In the genomic region with DNA sequence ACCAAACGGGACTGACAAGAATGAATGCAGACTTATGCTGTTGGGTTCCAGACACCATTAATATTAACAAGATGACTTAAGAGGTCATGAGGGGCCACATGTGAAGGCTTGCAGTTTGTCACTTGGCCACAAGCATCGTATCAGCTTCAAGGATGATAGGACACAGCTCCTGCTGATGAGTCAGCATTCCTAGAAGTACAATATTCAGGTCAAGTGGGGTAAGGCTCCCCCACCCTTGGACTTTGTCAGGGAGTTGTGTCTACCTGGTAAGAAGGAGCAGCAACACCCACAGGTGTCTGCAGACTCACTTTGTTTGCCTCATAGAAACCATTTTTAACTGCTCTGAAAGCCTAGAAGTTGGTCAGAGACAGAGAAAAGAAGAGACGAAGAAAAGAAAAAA, we compare ENCODE assay signal across 24 mouse cellular contexts. TPM values are rescaled to one million over a fixed set of nuclear protein-coding genes. Genes with fewer than 3 reads are reported as not detected.
DNase-seq lines count a peak whose midpoint lies in the region; ATAC-seq and TF ChIP-seq lines count a peak whose summit lies in the region.
"Had no signal": no experiment of that assay in that cellular context is flagged by ENCODE, and none has a peak within 500 bp of the region (broad histone marks: within the 10 kb centered on the region; RNA-seq: fewer than 3 reads in every experiment).

No protein-coding gene starts in this region.

- TF ChIP-seq CTCF in lung, adult 2 months (IDR thresholded peaks at IDR 0.05; ENCODE audit: insufficient read depth, low read length), result no peak

- no peaks in the 10 kb centered on the region for H3K4me1 ChIP-seq in intestine, embryonic 16.5 days (ENCODE audit: control insufficient read depth, insufficient read depth, low read length)
- H3K4me1 ChIP-seq in intestine, embryonic 15.5 days (replicated peaks), result no peaks in the 10 kb centered on the region
- no peaks in the 10 kb centered on the region for H3K4me1 ChIP-seq in lung, adult 2 months (ENCODE audit: control insufficient read depth, insufficient read depth, low read length)

- no peaks in the 10 kb centered on the region for H3K36me3 ChIP-seq in intestine, embryonic 16.5 days (ENCODE audit: control insufficient read depth, insufficient read depth, low read length)
- no peaks in the 10 kb centered on the region for H3K36me3 ChIP-seq in intestine, embryonic 15.5 days
- H3K36me3 ChIP-seq: embryonic facial prominence, embryonic 13.5 days; embryonic facial prominence, embryonic 15.5 days; forebrain, embryonic 10.5 days; forebrain, embryonic 12.5 days had no signal

- H3K4me3 ChIP-seq in intestine, embryonic 16.5 days (ENCODE audit: low read length), result no peak overlapping the region
- no peak overlapping the region for H3K4me3 ChIP-seq in intestine, embryonic 15.5 days (replicated peaks)
- no peak overlapping the region for H3K4me3 ChIP-seq in lung, adult 2 months (replicated peaks; ENCODE audit: extremely low read depth, low read depth, low read length)
- H3K4me3 ChIP-seq: embryonic facial prominence, embryonic 13.5 days; embryonic facial prominence, embryonic 15.5 days; erythroblast, embryonic 14.5 days; forebrain, embryonic 10.5 days; forebrain, embryonic 12.5 days had no signal

- TF ChIP-seq POLR2A in lung, adult 2 months (IDR thresholded peaks at IDR 0.05; ENCODE audit: borderline replicate concordance, extremely low read depth, low read depth, low read length), result no peak

- no peaks in the 10 kb centered on the region for H3K9me3 ChIP-seq in intestine, embryonic 16.5 days (ENCODE audit: control insufficient read depth, low read length)
- H3K9me3 ChIP-seq in intestine, embryonic 15.5 days, result no peaks in the 10 kb centered on the region
- H3K9me3 ChIP-seq: embryonic facial prominence, embryonic 13.5 days; embryonic facial prominence, embryonic 15.5 days had no signal

- no peak overlapping the region for H3K9ac ChIP-seq in intestine, embryonic 16.5 days (ENCODE audit: low read depth, low read length)
- no peak overlapping the region for H3K9ac ChIP-seq in intestine, embryonic 15.5 days
- H3K9ac ChIP-seq: embryonic facial prominence, embryonic 13.5 days; embryonic facial prominence, embryonic 15.5 days; forebrain, embryonic 12.5 days had no signal

- ATAC-seq in intestine, embryonic 16.5 days, result peak; percentile 48; the same call in 1 of the 2 replicates
- no peak for ATAC-seq in intestine, embryonic 15.5 days
- ATAC-seq: CD4-positive, CD25-positive, alpha-beta regulatory T cell, adult 4 months; forebrain, embryonic 14.5 days; forebrain, embryonic 16.5 days had no signal

- peak; percentile 44 for DNase-seq in large intestine, adult 2 months (ENCODE audit: low read depth, low spot score)
- DNase-seq in lung, adult 2 months, result no peak
- DNase-seq in layer of hippocampus, postnatal 25 days (ENCODE audit: extremely low spot score in 1 of 2, low spot score in 1 of 2), result no peak
- DNase-seq: adrenal gland, adult 2 months; adrenal gland, postnatal 10 days; adrenal gland, postnatal 25 days; B cell, adult 2 months; cerebellum, adult 11 months; cerebellum, adult 18-20 months; cerebellum, adult 8-10 months; cerebellum, adult 9-11 months; cerebellum, postnatal 14 days; cerebellum, postnatal 36 days; embryo, embryonic 11 days had no signal

- no peaks in the 10 kb centered on the region for H3K27me3 ChIP-seq in intestine, embryonic 16.5 days (replicated peaks; ENCODE audit: control insufficient read depth, insufficient read depth, low read length)
- H3K27me3 ChIP-seq in intestine, embryonic 15.5 days (replicated peaks), result no peaks in the 10 kb centered on the region
- H3K27me3 ChIP-seq: embryonic facial prominence, embryonic 13.5 days; embryonic facial prominence, embryonic 15.5 days; forebrain, embryonic 12.5 days had no signal

- 55% methylated on average over 3 of the region's 3 CpGs for WGBS in intestine, embryonic 16.5 days
- 56% methylated on average over 3 of the region's 3 CpGs for WGBS in intestine, embryonic 15.5 days
- 58% methylated on average over 3 of the region's 3 CpGs for WGBS in large intestine, adult 2 months
- WGBS in lung, adult 2 months, result 69% methylated on average over 3 of the region's 3 CpGs

- H3K27ac ChIP-seq in intestine, embryonic 16.5 days (ENCODE audit: low read length), result no peak overlapping the region
- H3K27ac ChIP-seq in intestine, embryonic 15.5 days, result no peak overlapping the region
- H3K27ac ChIP-seq: embryonic facial prominence, embryonic 13.5 days; embryonic facial prominence, embryonic 15.5 days; forebrain, embryonic 10.5 days; forebrain, embryonic 12.5 days had no signal

- H3K4me2 ChIP-seq in intestine, embryonic 16.5 days (ENCODE audit: low read depth, low read length), result no peak overlapping the region
- no peak overlapping the region for H3K4me2 ChIP-seq in intestine, embryonic 15.5 days (replicated peaks)
- H3K4me2 ChIP-seq: embryonic facial prominence, embryonic 13.5 days; embryonic facial prominence, embryonic 15.5 days; forebrain, embryonic 12.5 days had no signal

RNA-seq across cellular contexts. Expression of a gene that starts 49.8 kb away (rescaled TPM):
- polyA plus RNA-seq in intestine, embryonic 16.5 days (2015; fragmentation: Nextera tagmentation; extraction: Ambion mirVana), result 16.0 and 16.1 TPM in 2 replicates
- 17.7 and 20.8 TPM in 2 replicates for polyA plus RNA-seq in intestine, embryonic 15.5 days (2015; fragmentation: Nextera tagmentation; extraction: Ambion mirVana)
- 4.7 and 6.0 TPM in 2 replicates for polyA plus RNA-seq in large intestine, adult 2 months (2012; rRNA removed)
- polyA plus RNA-seq in lung, adult 2 months (2012; rRNA removed), result 3.1 and 5.6 TPM in 2 replicates
- total RNA-seq in layer of hippocampus, postnatal 25 days (2021), result 10 to 100 TPM; 24.1 to 29.3 TPM
